Mouse (Mus musculus) forebrain, embryonic 11.5 days (tissue): ENCODE results near the gene Wdr38. TPM values are rescaled to one million over a fixed set of nuclear protein-coding genes. Genes with fewer than 3 reads are reported as not detected.

ENCODE experiments used
- ATAC-seq: fragments of 200-750 bp; cut with Nextera tagmentation; replicated peaks from 2 replicates; pipeline ENCODE4 v1.8.0; 2017; ENCODE audit warnings: moderate TSS enrichment; ENCODE audit not compliant: low FRiP score
- DNase-seq: peaks from one replicate; pipeline ENCODE4 v3.0.0-alpha.2; 2017; ENCODE audit warnings: low spot score
- H3K27ac ChIP-seq: fragments of 300-500 bp; sonication (generic); 2 replicates; pipeline ENCODE4 v1.5.1; 2014; ENCODE audit warnings: low read depth, low read length
- H3K27me3 ChIP-seq: fragments of 300-500 bp; sonication (generic); 2 replicates; pipeline ENCODE4 v1.6.1; 2014; ENCODE audit warnings: mild to moderate bottlenecking, low read length, mixed read lengths; ENCODE audit not compliant: control insufficient read depth, insufficient read depth
- H3K36me3 ChIP-seq: fragments of 300-500 bp; sonication (generic); 2 replicates; pipeline ENCODE4 v1.6.1; 2014; ENCODE audit warnings: mild to moderate bottlenecking, low read length, moderate library complexity, mixed read lengths; ENCODE audit not compliant: control insufficient read depth, insufficient read depth
- H3K4me1 ChIP-seq: fragments of 300-500 bp; sonication (generic); replicated peaks from 2 replicates; pipeline ENCODE4 v1.6.1; 2014; ENCODE audit warnings: low read length, mixed read lengths; ENCODE audit not compliant: control insufficient read depth, insufficient read depth
- H3K4me2 ChIP-seq: fragments of 300-500 bp; sonication (generic); 2 replicates; pipeline ENCODE4 v1.6.1; 2014; ENCODE audit warnings: low read depth, mild to moderate bottlenecking, low read length, moderate library complexity, mixed read lengths; ENCODE audit not compliant: severe bottlenecking
- H3K4me3 ChIP-seq: fragments of 300-500 bp; sonication (generic); 2 replicates; pipeline ENCODE4 v1.5.1; 2014; ENCODE audit warnings: low read depth, low read length
- H3K9ac ChIP-seq: fragments of 300-500 bp; sonication (generic); 2 replicates; pipeline ENCODE4 v1.6.1; 2014; ENCODE audit warnings: low read length
- H3K9me3 ChIP-seq: fragments of 300-500 bp; sonication (generic); 2 replicates; pipeline ENCODE4 v1.6.1; 2016; ENCODE audit warnings: low read length, mixed read lengths; ENCODE audit not compliant: control insufficient read depth
- WGBS: fragments of 180-500 bp; shearing (Covaris S2); extraction: QIAGEN DNeasy Blood & Tissue Kit; methylation state at CpG from one replicate; pipeline ENCODE4 v1.1.7; 2014; 5-methylcytosine and 5-hydroxymethylcytosine counted together
- polyA plus RNA-seq: library from polyadenylated mRNA; unstranded; fragments of >200 nt; fragmentation: Nextera tagmentation; extraction: Ambion mirVana; gene quantifications from 2 replicates; pipeline ENCODE4 v1.2.1, GENCODE M21; 2014

Gene Wdr38
- polyA plus RNA-seq: 1.5 and 1.8 TPM in 2 replicates

GRCm38 (mm10) chr2:38997386-38998374 lies at the start of gene Wdr38:
Gene Wdr38, plus strand, starts transcription at chr2:38997476.
- H3K36me3 ChIP-seq: peaks cover 12% of the 10 kb centered on the region; the same call in 1 of the 2 replicates
- peak within 1 kb of the TSS; percentile 30 for H3K9ac ChIP-seq
- no peak within 1 kb of the TSS for H3K27ac ChIP-seq
- peak; percentile 93 for DNase-seq
- 16% methylated on average over 33 of the region's 33 CpGs for WGBS
- ATAC-seq: peak; percentile 89
- H3K27me3 ChIP-seq: no peaks in the 10 kb centered on the region
- no peaks in the 10 kb centered on the region for H3K9me3 ChIP-seq
- peaks cover 2% of the 10 kb centered on the region for H3K4me1 ChIP-seq
- peak within 1 kb of the TSS; percentile 38; the same call in 1 of the 2 replicates for H3K4me2 ChIP-seq
- H3K4me3 ChIP-seq: peak within 1 kb of the TSS; percentile 6; the same call in 1 of the 2 replicates

GRCm38 (mm10) chr2:38947566-38947965 lies 49.7 kb upstream of the Wdr38 start:
- DNase-seq: no peak
- WGBS: 77% methylated on average over 7 of the region's 7 CpGs

GRCm38 (mm10) chr2:38950281-38950719 lies 47.0 kb upstream of the Wdr38 start:
- no peak overlapping the region for H3K27ac ChIP-seq
- no peak for DNase-seq
- no peak overlapping the region for H3K4me3 ChIP-seq
- no peaks in the 10 kb centered on the region for H3K27me3 ChIP-seq
- no peaks in the 10 kb centered on the region for H3K4me1 ChIP-seq
- no peaks in the 10 kb centered on the region for H3K36me3 ChIP-seq
- no peak for ATAC-seq
- no peak overlapping the region for H3K9ac ChIP-seq
- H3K9me3 ChIP-seq: no peaks in the 10 kb centered on the region
- WGBS: 86% methylated on average over 7 of the region's 7 CpGs
- no peak overlapping the region for H3K4me2 ChIP-seq

More at GRCm38 (mm10) chr2:38947566-38947965, 49.7 kb upstream of the Wdr38 start:
- Histone ChIP-seq H3K4me1 (no peaks in the 10 kb centered on the region), H3K4me3 (no peak overlapping the region), H3K27ac (no peak overlapping the region), H3K4me2 (no peak overlapping the region), H3K27me3 (no peaks in the 10 kb centered on the region), H3K36me3 (no peaks in the 10 kb centered on the region), H3K9ac (no peak overlapping the region), H3K9me3 (no peaks in the 10 kb centered on the region)
- no peak for ATAC-seq

GRCm38 (mm10) chr2:38953152-38953883 lies 44.0 kb upstream of the Wdr38 start:
- Histone ChIP-seq H3K27ac (no peak overlapping the region), H3K4me3 (no peak overlapping the region), H3K27me3 (no peaks in the 10 kb centered on the region), H3K9ac (no peak overlapping the region), H3K36me3 (no peaks in the 10 kb centered on the region), H3K9me3 (no peaks in the 10 kb centered on the region), H3K4me2 (no peak overlapping the region), H3K4me1 (no peaks in the 10 kb centered on the region)
- no peak for DNase-seq
- 78% methylated on average over 5 of the region's 5 CpGs for WGBS
- no peak for ATAC-seq

- H3K9me3 ChIP-seq: no peaks in the 10 kb centered on the region
- no peak overlapping the region for H3K9ac ChIP-seq
- no peak overlapping the region for H3K4me3 ChIP-seq
- H3K27me3 ChIP-seq: no peaks in the 10 kb centered on the region
- no peak overlapping the region for H3K27ac ChIP-seq
- no peaks in the 10 kb centered on the region for H3K4me1 ChIP-seq
- ATAC-seq: no peak
- DNase-seq: no peak
- no peak overlapping the region for H3K4me2 ChIP-seq
- no peaks in the 10 kb centered on the region for H3K36me3 ChIP-seq
- 96% methylated on average over 2 of the region's 2 CpGs for WGBS
These were observed 41.2 kb upstream of the Wdr38 start for GRCm38 (mm10) chr2:38956062-38956461.

GRCm38 (mm10) chr2:38957671-38958223 lies 39.5 kb upstream of the Wdr38 start:
- WGBS: 83% methylated on average over 5 of the region's 5 CpGs
- ATAC-seq (no peak), DNase-seq (no peak)
- Histone ChIP-seq H3K4me1 (no peaks in the 10 kb centered on the region), H3K9ac (no peak overlapping the region), H3K27ac (no peak overlapping the region), H3K9me3 (no peaks in the 10 kb centered on the region), H3K36me3 (no peaks in the 10 kb centered on the region), H3K27me3 (no peaks in the 10 kb centered on the region), H3K4me3 (no peak overlapping the region), H3K4me2 (no peak overlapping the region)

GRCm38 (mm10) chr2:38964198-38964597 lies 33.1 kb upstream of the Wdr38 start:
- 47% methylated on average over 4 of the region's 4 CpGs for WGBS
- Histone ChIP-seq H3K4me1 (no peaks in the 10 kb centered on the region), H3K27me3 (no peaks in the 10 kb centered on the region), H3K9ac (no peak overlapping the region), H3K4me2 (no peak overlapping the region), H3K4me3 (no peak overlapping the region), H3K36me3 (no peaks in the 10 kb centered on the region), H3K9me3 (no peaks in the 10 kb centered on the region), H3K27ac (no peak overlapping the region)
- ATAC-seq (no peak), DNase-seq (no peak)

GRCm38 (mm10) chr2:38969650-38970049 lies 27.6 kb upstream of the Wdr38 start:
- DNase-seq (no peak), ATAC-seq (no peak)
- H3K4me2 ChIP-seq: no peak overlapping the region
- no peak overlapping the region for H3K9ac ChIP-seq
- no peaks in the 10 kb centered on the region for H3K9me3 ChIP-seq
- H3K36me3 ChIP-seq: no peaks in the 10 kb centered on the region
- no peak overlapping the region for H3K4me3 ChIP-seq
- no peaks in the 10 kb centered on the region for H3K27me3 ChIP-seq
- no peaks in the 10 kb centered on the region for H3K4me1 ChIP-seq
- WGBS: 94% methylated on average over 2 of the region's 2 CpGs
- H3K27ac ChIP-seq: no peak overlapping the region
